Mouse (Mus musculus): Measurements from ENCODE around the gene Gm20388.

DNA sequence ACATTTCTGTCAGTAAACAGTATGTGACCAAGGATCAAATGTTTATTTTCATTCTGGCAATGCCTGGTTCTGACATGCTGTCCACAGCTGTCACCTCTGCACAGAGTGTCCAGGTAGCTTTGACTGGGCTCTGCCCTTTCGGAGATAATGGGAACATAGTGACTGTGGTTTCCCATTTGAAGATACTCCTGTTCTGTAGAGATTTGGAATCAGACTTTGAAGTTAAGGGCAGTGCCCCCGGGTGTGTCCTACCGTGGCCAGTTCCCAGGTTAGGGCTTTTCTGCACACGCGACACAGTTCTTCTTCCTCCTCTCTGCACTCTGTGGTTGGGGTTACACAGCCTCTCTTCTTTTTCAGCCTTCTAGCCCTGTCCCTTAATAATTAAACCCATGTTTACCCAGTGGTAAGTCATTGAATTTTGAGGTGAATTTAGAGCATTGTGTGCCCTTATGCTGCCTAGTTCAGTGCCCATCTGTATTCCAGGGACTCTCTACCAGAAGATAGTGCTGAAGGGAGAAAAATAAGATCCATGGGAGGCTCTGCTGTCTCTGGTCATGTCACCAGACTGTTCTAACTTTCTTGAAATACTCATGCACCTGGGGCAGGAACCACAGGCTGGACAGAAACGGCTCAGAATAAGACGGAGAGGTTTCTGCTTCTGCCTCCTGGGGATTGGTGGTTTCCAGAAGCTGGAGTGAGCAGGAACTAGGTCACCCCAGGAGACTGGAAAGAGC is 4368.5 kb downstream of the Gm20388 start:
- no peak for TF ChIP-seq POLR2A (IDR thresholded peaks at IDR 0.05; ENCODE audit: borderline replicate concordance, extremely low read depth, insufficient read depth, insufficient read length, poor library complexity, severe bottlenecking)
- TF ChIP-seq CTCF (IDR thresholded peaks at IDR 0.05; ENCODE audit: borderline replicate concordance, extremely low read depth, insufficient read depth, insufficient read length): no peak

All from brain, embryonic 14.5 days (tissue).